Mouse (Mus musculus) layer of hippocampus, adult 8-10 months (tissue): ENCODE measurements around the gene Angpt4. TPM values are rescaled to one million over a fixed set of nuclear protein-coding genes. Genes with fewer than 3 reads are reported as not detected.

Source experiments
- DNase-seq, 2 experiments: peaks; one replicate each; pipeline ENCODE4 v3.0.0; 2022; ENCODE audit warnings: low spot score in 2 of 2
- microRNA-seq, 2 experiments: library from miRNA; unstranded; fragments of <30 nt; microRNA quantifications; one replicate each; pipeline ENCODE4 v1.2.0; 2022
- total RNA-seq, 4 experiments: library from RNA; stranded (reverse); gene quantifications; 2 replicates each; pipeline ENCODE4 v1.2.4; 2022

Gene Angpt4
- total RNA-seq, 4 experiments from 2014 or later: 0.14 TPM; not detected in 3

GRCm38 (mm10) chr2:151980355-151980693 is 69.3 kb downstream of the Angpt4 start:
- no peak for DNase-seq

DNA sequence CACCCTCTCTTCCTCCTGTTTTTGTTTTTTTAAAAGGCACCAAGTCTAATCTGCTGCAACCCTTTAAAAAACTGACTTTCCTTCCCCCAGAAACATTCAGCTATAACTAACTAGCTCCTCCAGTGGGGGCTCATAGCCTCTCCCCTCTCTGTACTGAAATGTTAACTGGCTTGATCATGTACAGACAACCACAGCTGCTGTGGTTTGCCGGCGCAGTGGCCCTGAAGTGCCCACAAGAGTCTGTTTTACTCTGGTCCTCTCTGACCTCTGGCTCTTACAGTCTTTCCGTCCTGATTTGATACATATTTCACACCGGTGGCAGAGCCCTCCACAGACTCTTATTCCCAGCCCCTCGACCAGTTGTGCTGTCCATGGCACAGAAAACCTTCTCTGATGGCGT is 70.3 kb downstream of the Angpt4 start:
- no peak for DNase-seq

DNA sequence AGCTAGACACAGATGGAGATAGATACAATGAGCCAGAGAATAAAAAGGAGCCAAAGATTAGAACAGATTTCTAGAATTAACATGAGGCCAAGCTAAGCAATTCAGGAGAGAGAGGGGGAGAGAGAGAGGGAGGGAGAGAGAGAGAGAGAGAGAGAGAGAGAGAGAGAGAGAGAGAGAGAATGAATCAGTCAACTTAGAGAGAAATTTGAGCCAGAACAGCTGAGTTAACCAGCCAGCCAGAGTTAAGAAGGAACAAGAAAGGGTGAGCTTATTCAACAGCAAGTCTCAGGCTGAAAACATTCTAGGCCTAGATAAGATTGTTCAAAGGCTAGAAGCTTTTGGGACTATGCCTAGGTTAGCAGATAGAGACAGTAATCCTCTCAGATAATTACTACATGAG is 71.5 kb downstream of the Angpt4 start:
- no peak for DNase-seq

- DNase-seq: no peak
Measured at GRCm38 (mm10) chr2:151984019-151984418, 73.0 kb downstream of the Angpt4 start.

DNA sequence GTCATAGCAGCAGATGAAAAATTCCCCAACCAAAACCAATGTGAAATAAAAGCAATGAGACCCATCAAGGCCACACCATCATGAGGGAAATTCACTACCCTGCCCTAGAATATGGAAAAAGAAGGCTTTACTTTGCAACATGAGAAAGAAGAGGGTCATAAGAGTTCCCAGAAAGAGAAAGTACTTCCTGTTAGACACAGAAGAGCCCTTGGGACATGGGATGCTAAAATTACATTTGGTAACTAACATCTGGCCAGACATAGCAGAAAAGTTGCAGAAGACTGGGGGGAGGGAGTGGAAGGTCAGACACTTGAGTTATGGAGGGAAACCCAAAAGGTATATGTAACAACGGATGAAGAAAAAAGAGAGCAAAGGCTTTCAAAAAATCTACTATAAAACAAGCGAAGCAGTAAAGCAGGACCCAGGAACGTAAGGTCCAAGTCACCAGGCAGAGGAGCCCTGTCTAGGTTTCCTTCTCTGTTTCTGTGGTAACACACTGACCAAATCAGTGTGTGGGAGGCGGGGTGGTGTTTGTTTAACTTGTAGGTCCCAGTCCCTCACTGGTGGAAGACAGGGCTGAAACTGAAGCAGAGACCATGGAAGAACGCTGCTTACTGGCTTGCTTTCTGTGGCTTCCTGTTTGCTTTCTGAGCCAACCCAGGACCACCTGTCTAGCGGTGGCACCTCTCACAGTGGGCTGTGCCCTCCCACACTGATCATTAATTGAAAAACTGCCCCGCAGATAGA is 74.6 kb downstream of the Angpt4 start:
- DNase-seq: no peak

DNA sequence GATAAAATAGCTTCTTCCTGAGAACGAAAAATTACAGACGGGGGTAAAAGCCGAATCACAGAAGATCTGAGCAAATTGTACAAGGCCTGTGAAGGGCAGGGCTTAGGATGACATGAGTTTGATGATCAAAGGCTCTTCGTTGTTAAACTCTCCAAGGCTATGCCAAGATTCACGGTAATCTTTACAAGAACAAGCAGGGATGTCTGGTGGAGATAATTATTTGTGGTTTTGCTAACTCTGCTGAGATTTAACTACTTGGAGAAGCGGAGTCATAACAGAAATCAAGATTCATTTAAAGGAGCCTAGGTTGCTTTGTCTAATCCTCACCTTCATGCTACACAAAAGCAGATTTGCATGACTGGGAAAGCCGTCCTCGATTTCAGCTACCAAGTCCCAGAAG is 75.9 kb downstream of the Angpt4 start:
- DNase-seq: no peak

GRCm38 (mm10) chr2:151988978-151989377 is 78.0 kb downstream of the Angpt4 start:
- no peak for DNase-seq

GRCm38 (mm10) chr2:151990985-151991394 is 80.0 kb downstream of the Angpt4 start:
- DNase-seq: no peak

- DNase-seq: no peak
Measured at GRCm38 (mm10) chr2:151991446-151991845, 80.4 kb downstream of the Angpt4 start.

DNA sequence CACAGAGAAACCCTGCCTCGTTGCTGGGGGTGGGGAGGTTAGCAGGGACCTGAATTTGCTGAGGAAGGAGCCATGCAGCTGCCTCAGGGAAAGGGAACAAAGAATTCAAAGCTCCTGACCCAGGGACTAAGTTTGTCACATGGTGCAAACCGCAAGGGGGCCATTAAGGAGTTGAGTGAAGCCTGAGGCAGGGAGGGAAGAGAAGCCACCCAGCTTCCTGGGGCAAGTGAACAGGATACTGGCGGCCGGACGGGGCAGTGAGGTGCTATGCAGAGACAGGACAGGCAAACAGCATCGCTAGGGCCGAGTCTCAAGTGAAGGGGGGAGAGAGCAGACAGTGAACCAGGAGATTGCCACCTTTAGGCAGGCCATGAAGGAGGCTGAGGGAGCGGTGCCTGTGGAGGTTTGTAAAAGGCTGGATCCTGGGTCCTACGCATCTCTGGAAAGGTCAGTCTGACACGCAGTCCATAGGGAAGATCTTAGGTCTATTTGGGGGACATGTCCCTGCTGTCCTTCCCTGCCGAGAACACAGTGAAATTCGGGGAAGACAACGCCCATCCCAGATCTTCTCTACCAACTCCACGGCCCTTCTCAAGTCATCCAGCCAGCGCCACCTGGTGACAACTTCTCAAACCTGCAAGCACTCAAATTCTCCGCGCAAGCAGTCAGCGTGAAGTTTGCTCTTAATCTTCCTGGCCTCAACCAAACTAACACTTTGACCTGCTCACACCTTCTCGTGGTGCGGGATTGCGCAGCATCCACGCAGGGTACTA is 83.5 kb downstream of the Angpt4 start:
- DNase-seq: peak in 1 of 2 experiments; percentile 75

Small RNAs within 50 kb of the gene (microRNA-seq; reads per million reads assigned to microRNA genes)
- gene Mir1953: 0 reads per million in 2 experiments

Other genes starting within 250 kb of the Angpt4 start
- gene Rad21l, start 242.7 kb upstream of the Angpt4 start, total RNA-seq: 1 to 10 TPM; 1.8 to 2.5 (median 2.2) TPM
- gene Tmem74b, start 209.2 kb upstream of the Angpt4 start, total RNA-seq: 1 to 10 TPM; 4.6 to 5.8 (median 5.0) TPM
- 10 to 100 TPM; 32.6 to 39.1 (median 35.4) TPM for gene Psmf1, start 167.0 kb upstream of the Angpt4 start, total RNA-seq
- gene Rspo4, start 68.3 kb upstream of the Angpt4 start, total RNA-seq: not detected
- gene Fam110a, start 69.0 kb downstream of the Angpt4 start, total RNA-seq: 1 to 10 TPM; 5.9 to 8.0 (median 7.2) TPM
- gene Slc52a3, start 85.3 kb downstream of the Angpt4 start, total RNA-seq: 1 to 10 TPM; 2.1 to 3.9 (median 2.1) TPM
- gene Scrt2, start 170.3 kb downstream of the Angpt4 start, total RNA-seq: 10 to 100 TPM; 16.9 to 20.3 (median 18.4) TPM
- gene Srxn1, start 194.3 kb downstream of the Angpt4 start, total RNA-seq: 10 to 100 TPM; 65.7 to 77.7 (median 72.6) TPM
- 1 to 10 TPM; 2.0 to 3.9 (median 2.7) TPM for gene Tcf15, start 232.4 kb downstream of the Angpt4 start, total RNA-seq